Mouse (Mus musculus) G1E (cell line): Measurements from ENCODE around the gene H3f3a. TPM values are rescaled to one million over a fixed set of nuclear protein-coding genes. Genes with fewer than 3 reads are reported as not detected.

Source experiments
- ATAC-seq: 2 replicates; pipeline ENCODE4 v1.8.0; 2016; ENCODE audit warnings: mild to moderate bottlenecking; ENCODE audit not compliant: insufficient number of reproducible peaks, poor library complexity, low FRiP score, severe bottlenecking; ENCODE audit errors: extremely low read depth
- DNase-seq: peaks from one replicate; pipeline ENCODE4 v3.0.0; 2012; ENCODE audit warnings: low spot score
- H3K27me3 ChIP-seq: 2 replicates; pipeline ENCODE4 v1.6.1; 2012; ENCODE audit warnings: mild to moderate bottlenecking, low read length, inconsistent platforms; ENCODE audit not compliant: insufficient read depth
- H3K36me3 ChIP-seq: replicated peaks from 2 replicates; pipeline ENCODE3; 2012; ENCODE audit warnings: mild to moderate bottlenecking, inconsistent platforms
- H3K4me1 ChIP-seq: 2 replicates; pipeline ENCODE4 v1.6.1; 2012; ENCODE audit warnings: low read depth, low read length, inconsistent platforms, mixed read lengths; ENCODE audit not compliant: insufficient read depth
- H3K4me3 ChIP-seq: 2 replicates; pipeline ENCODE4 v1.5.1; 2012; ENCODE audit warnings: low read depth, mild to moderate bottlenecking, inconsistent platforms, low read length, moderate library complexity, mixed read lengths
- H3K9me3 ChIP-seq: replicated peaks from 2 replicates; pipeline ENCODE4 v1.6.1; 2012; ENCODE audit warnings: inconsistent platforms
- CTCF ChIP-seq: IDR thresholded peaks from 2 replicates; pipeline ENCODE4 v1.5.1; 2012; ENCODE audit warnings: low read depth, low read length, inconsistent platforms, mixed read lengths
- GATA1 ChIP-seq: IDR thresholded peaks from 2 replicates; pipeline ENCODE4 v1.6.1; 2012; ENCODE audit warnings: borderline replicate concordance, low read length, inconsistent platforms, mixed read lengths
- GATA2 ChIP-seq: IDR thresholded peaks from 2 replicates; pipeline ENCODE4 v1.6.1; 2012; ENCODE audit warnings: low read depth, low read length, inconsistent platforms, borderline replicate concordance
- POLR2AphosphoS5 ChIP-seq: IDR thresholded peaks from 2 replicates; pipeline ENCODE4 v1.6.1; 2012; ENCODE audit warnings: low read depth, low read length, inconsistent platforms; ENCODE audit not compliant: insufficient replicate concordance
- TAL1 ChIP-seq: conservative IDR thresholded peaks from 2 replicates; pipeline ENCODE4 v1.6.1; 2012; ENCODE audit warnings: low read depth, low read length, inconsistent platforms, mixed read lengths
- polyA plus RNA-seq: library from polyadenylated mRNA; stranded (reverse); fragments of >175 nt; gene quantifications from 2 replicates; pipeline ENCODE4 v1.2.3, GENCODE M21; 2012
- total RNA-seq, 2 experiments: library from RNA; stranded (forward) in 1 of 2; stranded (reverse) in 1 of 2; fragments of 200-1000 nt in 1 of 2; fragments of >200 nt in 1 of 2; fragmentation: Nextera tagmentation in 1 of 2; gene quantifications; 2 replicates each; pipeline ENCODE4 v1.2.3; 2014 to 2017

The H3f3a gene
- total RNA-seq (2014; fragmentation: Nextera tagmentation) = 1,182 and 1,327 TPM in 2 replicates
- 2,511 and 3,138 TPM in 2 replicates for total RNA-seq (2017)
- 1,136 and 1,527 TPM in 2 replicates for polyA plus RNA-seq

GRCm38 (mm10) chr1:180813885-180814740, at the start of gene H3f3a:
Gene H3f3a (minus strand): TSS chr1:180813943.
- no peak for DNase-seq
- TF ChIP-seq TAL1 (no peak), GATA2 (no peak), CTCF (no peak), POLR2AphosphoS5 (no peak), GATA1 (no peak)
- Histone ChIP-seq H3K36me3 (peaks cover 29% of the 10 kb centered on the region), H3K27me3 (no peaks in the 10 kb centered on the region), H3K9me3 (no peaks in the 10 kb centered on the region), H3K4me3 (peak within 1 kb of the TSS; percentile 84), H3K4me1 (peaks cover 44% of the 10 kb centered on the region)
- no peak for ATAC-seq

- TF ChIP-seq GATA2 (no peak), CTCF (no peak), GATA1 (no peak), TAL1 (no peak), POLR2AphosphoS5 (no peak)
- no peak overlapping the region for H3K4me3 ChIP-seq
- H3K27me3 ChIP-seq = no peaks in the 10 kb centered on the region
- H3K36me3 ChIP-seq = peaks cover 99% of the 10 kb centered on the region
- no peak for DNase-seq
- H3K4me1 ChIP-seq = peaks cover 48% of the 10 kb centered on the region
- no peak for ATAC-seq
- no peaks in the 10 kb centered on the region for H3K9me3 ChIP-seq
Measured at GRCm38 (mm10) chr1:180860030-180860429, 46.3 kb upstream of the H3f3a start.

DNA sequence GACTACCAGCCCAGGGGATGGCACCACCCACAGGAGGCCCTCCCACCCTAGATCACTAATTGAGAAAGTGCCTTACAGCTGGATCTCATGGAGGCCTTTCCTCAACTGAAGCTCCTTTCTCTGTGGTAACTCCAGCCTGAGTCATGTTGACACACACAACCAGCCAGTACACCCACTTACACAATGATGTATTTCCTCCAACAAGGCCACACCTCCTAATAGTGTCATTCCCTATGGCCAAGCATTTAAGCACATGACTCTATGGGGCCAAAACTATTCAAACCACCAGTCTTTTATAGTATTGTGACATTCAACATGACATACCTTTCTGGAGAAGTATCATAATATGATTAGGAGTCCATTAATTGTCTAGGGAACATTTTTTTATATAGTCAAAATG, 45.0 kb upstream of the H3f3a start:
- TF ChIP-seq POLR2AphosphoS5 (no peak), GATA1 (no peak), TAL1 (no peak), CTCF (no peak), GATA2 (no peak)
- ATAC-seq (no peak), DNase-seq (no peak)
- H3K9me3 ChIP-seq = no peaks in the 10 kb centered on the region
- H3K36me3 ChIP-seq = peaks cover 94% of the 10 kb centered on the region
- H3K27me3 ChIP-seq = no peaks in the 10 kb centered on the region
- peaks cover 46% of the 10 kb centered on the region for H3K4me1 ChIP-seq
- no peak overlapping the region for H3K4me3 ChIP-seq

DNA sequence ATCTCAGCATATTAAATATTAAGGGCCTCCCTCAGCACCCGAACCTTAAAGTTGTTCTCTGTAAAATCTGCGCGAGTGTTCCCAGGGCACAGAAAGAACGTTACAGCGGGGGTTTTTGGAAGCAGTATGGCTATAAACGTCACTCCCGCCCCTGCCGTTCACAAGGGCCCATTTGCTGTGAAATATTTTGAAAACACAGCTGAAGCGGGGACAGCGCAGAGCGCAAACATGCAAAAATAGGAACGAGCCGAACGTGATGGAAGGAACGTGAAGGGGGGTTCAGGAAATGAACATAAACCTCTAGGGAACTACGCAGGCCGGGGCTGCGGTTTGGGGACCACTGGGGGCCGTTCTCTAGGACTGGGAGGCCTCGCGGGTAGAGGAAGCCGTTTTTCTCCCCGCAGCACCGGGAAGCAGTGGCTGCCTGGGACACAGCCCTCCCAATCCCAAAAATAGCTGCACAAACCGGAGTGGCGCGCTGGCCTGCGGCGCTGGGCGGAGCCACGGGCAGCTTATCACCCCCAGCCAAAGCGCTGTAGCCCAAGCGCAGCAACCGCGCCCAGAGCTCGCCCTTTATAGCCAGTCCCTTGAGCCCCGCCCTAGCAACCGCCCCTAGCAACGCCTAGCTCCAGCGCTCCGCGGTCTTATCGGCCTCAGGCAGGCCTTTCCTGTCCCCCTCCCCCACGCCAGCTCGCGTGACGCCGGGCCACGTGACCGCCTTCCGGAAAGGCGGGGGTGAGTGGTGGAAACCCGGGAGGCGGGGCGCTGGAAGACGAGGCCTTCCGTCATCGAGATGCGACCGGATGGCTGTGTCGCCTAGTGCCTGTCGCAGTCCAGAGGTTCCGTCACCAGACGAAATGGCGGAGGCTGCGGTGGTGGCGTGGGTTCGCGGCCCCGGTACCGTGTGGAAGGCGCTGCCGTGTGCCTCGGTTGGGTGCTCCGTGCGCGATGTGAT, 36.9 kb upstream of the H3f3a start, which contains the start of gene Sde2:
Gene Sde2 (plus strand): TSS at position 812 of the 955 bp plus-strand sequence.
- ATAC-seq = peak; percentile 86
- peaks cover 55% of the 10 kb centered on the region for H3K4me1 ChIP-seq
- no peaks in the 10 kb centered on the region for H3K27me3 ChIP-seq
- no peaks in the 10 kb centered on the region for H3K9me3 ChIP-seq
- H3K4me3 ChIP-seq = peak within 1 kb of the TSS; percentile 87
- DNase-seq = peak; percentile 90
- H3K36me3 ChIP-seq = peaks cover 27% of the 10 kb centered on the region
- TF ChIP-seq POLR2AphosphoS5 = peak; percentile 91
- no peak for TF ChIP-seq CTCF
- TF ChIP-seq GATA2 = no peak
- TF ChIP-seq TAL1 = peak; percentile 94
- TF ChIP-seq GATA1 = no peak

- H3K27me3 ChIP-seq = no peaks in the 10 kb centered on the region
- H3K9me3 ChIP-seq = no peaks in the 10 kb centered on the region
- H3K36me3 ChIP-seq = peaks cover 19% of the 10 kb centered on the region
- peaks cover 55% of the 10 kb centered on the region for H3K4me1 ChIP-seq
- DNase-seq (no peak), ATAC-seq (no peak)
- TF ChIP-seq TAL1 (no peak), GATA1 (no peak), POLR2AphosphoS5 (no peak), CTCF (no peak), GATA2 (no peak)
- H3K4me3 ChIP-seq = peak overlapping the region; percentile 87; the same call in 1 of the 2 replicates
Measured at GRCm38 (mm10) chr1:180849701-180850301, 36.1 kb upstream of the H3f3a start.
